Mouse (Mus musculus) lung, postnatal 0 days (tissue): ENCODE results near the gene Itga7.

Source experiments
- CTCF ChIP-seq: IDR thresholded peaks from 2 replicates; pipeline ENCODE4 v1.5.1; 2016; ENCODE audit warnings: antibody characterized with exemption, mild to moderate bottlenecking
- EP300 ChIP-seq: IDR thresholded peaks from 2 replicates; pipeline ENCODE4 v1.6.1; 2016; ENCODE audit warnings: antibody characterized with exemption, mild to moderate bottlenecking, control low read depth

DNA sequence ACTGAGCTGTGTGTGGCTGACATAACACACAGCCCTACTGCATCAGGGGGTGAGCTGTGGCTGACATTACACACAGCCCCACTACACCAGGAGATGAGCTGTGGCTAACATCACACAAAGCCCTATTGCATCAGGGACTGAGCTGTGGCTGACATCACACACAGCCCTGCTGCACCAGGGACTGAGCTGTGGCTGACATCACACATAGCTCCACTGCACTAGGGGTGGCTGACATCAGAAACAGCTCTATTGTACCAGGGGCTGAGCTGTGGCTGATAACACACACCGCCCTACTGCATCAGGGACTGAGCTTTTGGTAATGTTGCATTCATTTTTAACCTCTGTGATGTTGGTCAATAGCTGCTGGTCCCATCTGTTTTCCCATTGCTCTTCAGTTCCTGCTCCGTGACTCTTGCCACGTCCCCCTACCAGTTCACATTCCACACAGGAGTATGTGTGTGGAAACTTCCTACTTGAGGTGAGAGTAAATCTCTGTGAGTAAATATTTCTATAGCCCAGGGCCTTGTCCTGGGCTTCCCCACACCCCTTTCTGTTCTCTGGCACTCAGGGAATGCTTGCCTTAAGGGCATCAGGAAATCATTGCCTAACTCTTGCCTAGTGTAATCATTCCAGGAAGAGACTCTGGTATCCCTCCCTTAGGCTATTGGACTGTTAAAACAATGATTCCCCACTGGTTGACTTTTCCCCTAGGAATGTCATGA is 47.2 kb downstream of the Itga7 start:
- TF ChIP-seq EP300: peak; percentile 89
- no peak for TF ChIP-seq CTCF
